Mouse (Mus musculus): ENCODE measurements at regions not wholly inside any gene's neighbourhood (a gene's known extent, or its start where the extent isn't known, plus 50 kb on each side); places are given as distances from the start of the nearest gene placed in this dataset.

DNA sequence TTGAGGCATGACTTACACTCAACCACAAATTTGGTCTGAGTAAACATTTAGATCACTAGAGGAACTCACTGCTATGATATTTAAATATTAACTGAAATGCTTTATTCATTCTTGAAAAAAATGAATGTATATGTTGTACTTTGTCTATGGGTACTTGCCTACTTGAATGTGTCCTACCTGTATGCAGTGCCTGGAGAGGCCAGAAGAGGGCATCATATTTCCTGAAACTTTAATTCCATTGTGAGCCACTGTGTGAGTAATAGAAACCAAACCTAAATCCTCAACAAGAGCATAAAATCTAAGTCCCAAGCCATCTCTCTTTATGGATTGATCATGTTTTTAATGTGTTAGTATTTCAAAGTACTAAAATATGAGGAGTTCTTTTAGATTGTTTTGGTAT is 1252.4 kb upstream of the Lrrtm3 start:
- H3K9me3 ChIP-seq (replicated peaks; ENCODE audit: control insufficient read depth, low read length), result no peaks in the 10 kb centered on the region
- no peak overlapping the region for H3K27ac ChIP-seq (ENCODE audit: low read depth)
- H3K4me1 ChIP-seq (ENCODE audit: control insufficient read depth, insufficient read depth), result no peaks in the 10 kb centered on the region
- ATAC-seq (ENCODE audit: insufficient read depth, low read depth), result no peak
- no peak for DNase-seq (ENCODE audit: low spot score)
- no peak overlapping the region for H3K9ac ChIP-seq (replicated peaks; ENCODE audit: low read depth, low read length)
- H3K4me3 ChIP-seq (ENCODE audit: low read depth, low read length), result no peak overlapping the region
- TF ChIP-seq CTCF (IDR thresholded peaks at IDR 0.05; ENCODE audit: low read depth), result peak; percentile 6; the same call in 1 of the 2 replicates
- TF ChIP-seq EP300 (IDR thresholded peaks at IDR 0.05; ENCODE audit: low read depth), result no peak
- H3K4me2 ChIP-seq (ENCODE audit: low read depth, low read length), result no peak overlapping the region
- no peaks in the 10 kb centered on the region for H3K27me3 ChIP-seq (ENCODE audit: control insufficient read depth, insufficient read depth, low read length)
- no peaks in the 10 kb centered on the region for H3K36me3 ChIP-seq (replicated peaks; ENCODE audit: control insufficient read depth, insufficient read depth, low read length)

- no peaks in the 10 kb centered on the region for H3K36me3 ChIP-seq (replicated peaks; ENCODE audit: control insufficient read depth, insufficient read depth, low read length)
- no peak overlapping the region for H3K4me2 ChIP-seq (ENCODE audit: low read depth, low read length)
- H3K9me3 ChIP-seq (replicated peaks; ENCODE audit: control insufficient read depth, low read length), result no peaks in the 10 kb centered on the region
- WGBS, result 88% methylated on average over 1 of the region's 1 CpGs
- no peak for ATAC-seq (ENCODE audit: insufficient read depth, low read depth)
- no peaks in the 10 kb centered on the region for H3K4me1 ChIP-seq (ENCODE audit: control insufficient read depth, insufficient read depth)
- no peaks in the 10 kb centered on the region for H3K27me3 ChIP-seq (ENCODE audit: control insufficient read depth, insufficient read depth, low read length)
- no peak for TF ChIP-seq EP300 (IDR thresholded peaks at IDR 0.05; ENCODE audit: low read depth)
- no peak for TF ChIP-seq CTCF (IDR thresholded peaks at IDR 0.05; ENCODE audit: low read depth)
- no peak overlapping the region for H3K4me3 ChIP-seq (ENCODE audit: low read depth, low read length)
- no peak overlapping the region for H3K9ac ChIP-seq (replicated peaks; ENCODE audit: low read depth, low read length)
- DNase-seq (ENCODE audit: low spot score), result no peak
- H3K27ac ChIP-seq (ENCODE audit: low read depth), result no peak overlapping the region
Observed at GRCm38 (mm10) chr10:65330345-65330744, 1240.3 kb upstream of the Lrrtm3 start.

GRCm38 (mm10) chr10:65324840-65325410 is 1234.8 kb upstream of the Lrrtm3 start:
- no peak for TF ChIP-seq CTCF (IDR thresholded peaks at IDR 0.05; ENCODE audit: low read depth)
- TF ChIP-seq EP300 (IDR thresholded peaks at IDR 0.05; ENCODE audit: low read depth), result no peak
- no peaks in the 10 kb centered on the region for H3K27me3 ChIP-seq (ENCODE audit: control insufficient read depth, insufficient read depth, low read length)
- no peak overlapping the region for H3K4me3 ChIP-seq (ENCODE audit: low read depth, low read length)
- no peak overlapping the region for H3K9ac ChIP-seq (replicated peaks; ENCODE audit: low read depth, low read length)
- DNase-seq (ENCODE audit: low spot score) (no peak), ATAC-seq (ENCODE audit: insufficient read depth, low read depth) (no peak)
- H3K9me3 ChIP-seq (replicated peaks; ENCODE audit: control insufficient read depth, low read length), result no peaks in the 10 kb centered on the region
- no peak overlapping the region for H3K27ac ChIP-seq (ENCODE audit: low read depth)
- H3K4me2 ChIP-seq (ENCODE audit: low read depth, low read length), result no peak overlapping the region
- no peaks in the 10 kb centered on the region for H3K4me1 ChIP-seq (ENCODE audit: control insufficient read depth, insufficient read depth)
- WGBS, result 67% methylated on average over 2 of the region's 2 CpGs
- no peaks in the 10 kb centered on the region for H3K36me3 ChIP-seq (replicated peaks; ENCODE audit: control insufficient read depth, insufficient read depth, low read length)

DNA sequence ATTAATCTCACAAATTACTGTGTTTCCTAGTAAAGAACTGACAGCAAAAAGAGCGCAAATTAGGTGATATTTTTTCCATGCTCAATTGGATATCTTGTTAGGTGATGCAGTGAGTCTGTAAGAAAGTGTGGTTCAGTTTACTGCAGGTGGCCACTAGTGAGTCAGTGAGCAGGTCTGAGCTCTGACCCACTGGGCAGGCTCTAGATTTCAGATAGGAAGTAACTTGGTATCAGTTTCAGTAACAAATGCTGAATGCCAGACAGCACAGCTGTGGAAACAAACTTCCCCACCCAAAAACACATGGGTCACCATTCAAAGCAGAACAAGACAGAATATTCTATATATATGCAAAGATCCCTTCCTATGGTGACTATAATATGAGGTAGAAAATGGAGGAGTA is 1208.2 kb upstream of the Lrrtm3 start:
- ATAC-seq (ENCODE audit: insufficient read depth, low read depth) (no peak), DNase-seq (ENCODE audit: low spot score) (no peak)
- H3K27ac ChIP-seq (ENCODE audit: low read depth), result no peak overlapping the region
- H3K36me3 ChIP-seq (replicated peaks; ENCODE audit: control insufficient read depth, insufficient read depth, low read length), result no peaks in the 10 kb centered on the region
- no peaks in the 10 kb centered on the region for H3K9me3 ChIP-seq (replicated peaks; ENCODE audit: control insufficient read depth, low read length)
- WGBS, result 81% methylated on average over 1 of the region's 1 CpGs
- H3K27me3 ChIP-seq (ENCODE audit: control insufficient read depth, insufficient read depth, low read length), result no peaks in the 10 kb centered on the region
- no peak overlapping the region for H3K9ac ChIP-seq (replicated peaks; ENCODE audit: low read depth, low read length)
- no peaks in the 10 kb centered on the region for H3K4me1 ChIP-seq (ENCODE audit: control insufficient read depth, insufficient read depth)
- no peak overlapping the region for H3K4me3 ChIP-seq (ENCODE audit: low read depth, low read length)
- H3K4me2 ChIP-seq (ENCODE audit: low read depth, low read length), result no peak overlapping the region
- TF ChIP-seq EP300 (IDR thresholded peaks at IDR 0.05; ENCODE audit: low read depth), result no peak
- no peak for TF ChIP-seq CTCF (IDR thresholded peaks at IDR 0.05; ENCODE audit: low read depth)

Data from heart, postnatal 0 days (tissue).